Mouse (Mus musculus): ENCODE data around the gene Slc12a3. TPM values are rescaled to one million over a fixed set of nuclear protein-coding genes. Genes with fewer than 3 reads are reported as not detected.

Slc12a3 gene
- polyA plus RNA-seq, 1 experiment from 2014 or later: 0.05 TPM

- Histone ChIP-seq H3K36me3 (ENCODE audit: control insufficient read depth, insufficient read depth, low read length) (no peaks in the 10 kb centered on the region), H3K27ac (ENCODE audit: low read depth) (no peak overlapping the region), H3K4me3 (ENCODE audit: low read depth, low read length) (no peak overlapping the region), H3K27me3 (replicated peaks; ENCODE audit: control insufficient read depth, insufficient read depth, low read length) (no peaks in the 10 kb centered on the region), H3K9me3 (ENCODE audit: control insufficient read depth, low read length) (no peaks in the 10 kb centered on the region), H3K4me2 (ENCODE audit: low read length) (no peak overlapping the region), H3K9ac (ENCODE audit: low read length) (no peak overlapping the region), H3K4me1 (replicated peaks; ENCODE audit: control insufficient read depth, insufficient read depth, low read length) (0 out of 2 replicates have a peak, but pooled peaks cover 4% of the 10 kb centered on the region)
- 86% methylated on average over 6 of the region's 6 CpGs for WGBS
- DNase-seq (ENCODE audit: low spot score) (no peak), ATAC-seq (replicated peaks; ENCODE audit: low FRiP score, low TSS enrichment, low read depth) (no peak)
Observed at GRCm38 (mm10) chr8:94372955-94373599, 44.1 kb downstream of the Slc12a3 start.

- no peak overlapping the region for H3K4me2 ChIP-seq (ENCODE audit: low read length)
- no peaks in the 10 kb centered on the region for H3K36me3 ChIP-seq (ENCODE audit: control insufficient read depth, insufficient read depth, low read length)
- WGBS: 46% methylated on average over 3 of the region's 3 CpGs
- H3K27ac ChIP-seq (ENCODE audit: low read depth): no peak overlapping the region
- no peak for ATAC-seq (replicated peaks; ENCODE audit: low FRiP score, low TSS enrichment, low read depth)
- H3K4me1 ChIP-seq (replicated peaks; ENCODE audit: control insufficient read depth, insufficient read depth, low read length): 0 out of 2 replicates have a peak, but pooled peaks cover 4% of the 10 kb centered on the region
- no peak overlapping the region for H3K9ac ChIP-seq (ENCODE audit: low read length)
- no peak for DNase-seq (ENCODE audit: low spot score)
- H3K27me3 ChIP-seq (replicated peaks; ENCODE audit: control insufficient read depth, insufficient read depth, low read length): no peaks in the 10 kb centered on the region
- H3K4me3 ChIP-seq (ENCODE audit: low read depth, low read length): no peak overlapping the region
- no peaks in the 10 kb centered on the region for H3K9me3 ChIP-seq (ENCODE audit: control insufficient read depth, low read length)
Observed at GRCm38 (mm10) chr8:94375551-94375991, 46.6 kb downstream of the Slc12a3 start.

- Histone ChIP-seq H3K36me3 (ENCODE audit: control insufficient read depth, insufficient read depth, low read length) (no peaks in the 10 kb centered on the region), H3K9me3 (ENCODE audit: control insufficient read depth, low read length) (no peaks in the 10 kb centered on the region), H3K4me1 (replicated peaks; ENCODE audit: control insufficient read depth, insufficient read depth, low read length) (0 out of 2 replicates have a peak, but pooled peaks cover 4% of the 10 kb centered on the region), H3K4me3 (ENCODE audit: low read depth, low read length) (no peak overlapping the region), H3K4me2 (ENCODE audit: low read length) (no peak overlapping the region), H3K9ac (ENCODE audit: low read length) (no peak overlapping the region), H3K27me3 (replicated peaks; ENCODE audit: control insufficient read depth, insufficient read depth, low read length) (no peaks in the 10 kb centered on the region), H3K27ac (ENCODE audit: low read depth) (no peak overlapping the region)
- WGBS: 74% methylated on average over 3 of the region's 3 CpGs
- no peak for ATAC-seq (replicated peaks; ENCODE audit: low FRiP score, low TSS enrichment, low read depth)
- no peak for DNase-seq (ENCODE audit: low spot score)
Observed at GRCm38 (mm10) chr8:94376176-94376575, 47.2 kb downstream of the Slc12a3 start.

GRCm38 (mm10) chr8:94376580-94376979, 47.6 kb downstream of the Slc12a3 start:
- H3K4me3 ChIP-seq (ENCODE audit: low read depth, low read length): no peak overlapping the region
- H3K27ac ChIP-seq (ENCODE audit: low read depth): no peak overlapping the region
- no peaks in the 10 kb centered on the region for H3K9me3 ChIP-seq (ENCODE audit: control insufficient read depth, low read length)

GRCm38 (mm10) chr8:94377031-94377430, 48.0 kb downstream of the Slc12a3 start:
- H3K9me3 ChIP-seq (ENCODE audit: control insufficient read depth, low read length): no peaks in the 10 kb centered on the region
- no peaks in the 10 kb centered on the region for H3K36me3 ChIP-seq (ENCODE audit: control insufficient read depth, insufficient read depth, low read length)
- 94% methylated on average over 4 of the region's 4 CpGs for WGBS
- DNase-seq (ENCODE audit: low spot score): no peak
- H3K9ac ChIP-seq (ENCODE audit: low read length): no peak overlapping the region
- H3K27ac ChIP-seq (ENCODE audit: low read depth): no peak overlapping the region
- 0 out of 2 replicates have a peak, but pooled peaks cover 4% of the 10 kb centered on the region for H3K4me1 ChIP-seq (replicated peaks; ENCODE audit: control insufficient read depth, insufficient read depth, low read length)
- H3K27me3 ChIP-seq (replicated peaks; ENCODE audit: control insufficient read depth, insufficient read depth, low read length): no peaks in the 10 kb centered on the region
- ATAC-seq (replicated peaks; ENCODE audit: low FRiP score, low TSS enrichment, low read depth): no peak
- no peak overlapping the region for H3K4me3 ChIP-seq (ENCODE audit: low read depth, low read length)
- H3K4me2 ChIP-seq (ENCODE audit: low read length): no peak overlapping the region

More at GRCm38 (mm10) chr8:94376580-94376979, 47.6 kb downstream of the Slc12a3 start:
- WGBS: 93% methylated on average over 2 of the region's 2 CpGs
- Histone ChIP-seq H3K9ac (ENCODE audit: low read length) (no peak overlapping the region), H3K4me2 (ENCODE audit: low read length) (no peak overlapping the region), H3K36me3 (ENCODE audit: control insufficient read depth, insufficient read depth, low read length) (no peaks in the 10 kb centered on the region), H3K27me3 (replicated peaks; ENCODE audit: control insufficient read depth, insufficient read depth, low read length) (no peaks in the 10 kb centered on the region), H3K4me1 (replicated peaks; ENCODE audit: control insufficient read depth, insufficient read depth, low read length) (0 out of 2 replicates have a peak, but pooled peaks cover 4% of the 10 kb centered on the region)
- no peak for DNase-seq (ENCODE audit: low spot score)
- no peak for ATAC-seq (replicated peaks; ENCODE audit: low FRiP score, low TSS enrichment, low read depth)

- peak overlapping the region; percentile 36; the same call in 1 of the 2 replicates for H3K27ac ChIP-seq (ENCODE audit: low read depth)
- ATAC-seq (replicated peaks; ENCODE audit: low FRiP score, low TSS enrichment, low read depth) (peak; percentile 57), DNase-seq (ENCODE audit: low spot score) (peak; percentile 63)
- H3K27me3 ChIP-seq (replicated peaks; ENCODE audit: control insufficient read depth, insufficient read depth, low read length): no peaks in the 10 kb centered on the region
- H3K4me3 ChIP-seq (ENCODE audit: low read depth, low read length): no peak overlapping the region
- 0 out of 2 replicates have a peak, but pooled peaks cover 4% of the 10 kb centered on the region for H3K4me1 ChIP-seq (replicated peaks; ENCODE audit: control insufficient read depth, insufficient read depth, low read length)
- H3K4me2 ChIP-seq (ENCODE audit: low read length): no peak overlapping the region
- 33% methylated on average over 11 of the region's 11 CpGs for WGBS
- no peaks in the 10 kb centered on the region for H3K36me3 ChIP-seq (ENCODE audit: control insufficient read depth, insufficient read depth, low read length)
- H3K9ac ChIP-seq (ENCODE audit: low read length): no peak overlapping the region
- no peaks in the 10 kb centered on the region for H3K9me3 ChIP-seq (ENCODE audit: control insufficient read depth, low read length)
Observed at GRCm38 (mm10) chr8:94377714-94378205, 48.8 kb downstream of the Slc12a3 start.

GRCm38 (mm10) chr8:94378763-94379415, 49.9 kb downstream of the Slc12a3 start:
- H3K9me3 ChIP-seq (ENCODE audit: control insufficient read depth, low read length): no peaks in the 10 kb centered on the region
- ATAC-seq (replicated peaks; ENCODE audit: low FRiP score, low TSS enrichment, low read depth): no peak
- no peaks in the 10 kb centered on the region for H3K36me3 ChIP-seq (ENCODE audit: control insufficient read depth, insufficient read depth, low read length)
- H3K4me3 ChIP-seq (ENCODE audit: low read depth, low read length): no peak overlapping the region
- no peak overlapping the region for H3K9ac ChIP-seq (ENCODE audit: low read length)
- no peak for DNase-seq (ENCODE audit: low spot score)
- H3K27me3 ChIP-seq (replicated peaks; ENCODE audit: control insufficient read depth, insufficient read depth, low read length): no peaks in the 10 kb centered on the region
- 83% methylated on average over 15 of the region's 15 CpGs for WGBS
- no peak overlapping the region for H3K4me2 ChIP-seq (ENCODE audit: low read length)
- no peak overlapping the region for H3K27ac ChIP-seq (ENCODE audit: low read depth)
- H3K4me1 ChIP-seq (replicated peaks; ENCODE audit: control insufficient read depth, insufficient read depth, low read length): 0 out of 2 replicates have a peak, but pooled peaks cover 4% of the 10 kb centered on the region

- WGBS: 90% methylated on average over 9 of the region's 9 CpGs
- H3K9me3 ChIP-seq (ENCODE audit: control insufficient read depth, low read length): no peaks in the 10 kb centered on the region
Observed at GRCm38 (mm10) chr8:94379686-94380085, 50.7 kb downstream of the Slc12a3 start.

More at GRCm38 (mm10) chr8:94379686-94380085, 50.7 kb downstream of the Slc12a3 start:
- no peaks in the 10 kb centered on the region for H3K27me3 ChIP-seq (replicated peaks; ENCODE audit: control insufficient read depth, insufficient read depth, low read length)
- no peak overlapping the region for H3K27ac ChIP-seq (ENCODE audit: low read depth)
- no peak overlapping the region for H3K9ac ChIP-seq (ENCODE audit: low read length)
- no peak overlapping the region for H3K4me3 ChIP-seq (ENCODE audit: low read depth, low read length)
- DNase-seq (ENCODE audit: low spot score) (no peak), ATAC-seq (replicated peaks; ENCODE audit: low FRiP score, low TSS enrichment, low read depth) (no peak)
- no peaks in the 10 kb centered on the region for H3K36me3 ChIP-seq (ENCODE audit: control insufficient read depth, insufficient read depth, low read length)
- H3K4me2 ChIP-seq (ENCODE audit: low read length): no peak overlapping the region
- 0 out of 2 replicates have a peak, but pooled peaks cover 4% of the 10 kb centered on the region for H3K4me1 ChIP-seq (replicated peaks; ENCODE audit: control insufficient read depth, insufficient read depth, low read length)

Data from intestine, embryonic 14.5 days (tissue).